ENCODE assay signal across 7 mouse cellular contexts in the genomic region with DNA sequence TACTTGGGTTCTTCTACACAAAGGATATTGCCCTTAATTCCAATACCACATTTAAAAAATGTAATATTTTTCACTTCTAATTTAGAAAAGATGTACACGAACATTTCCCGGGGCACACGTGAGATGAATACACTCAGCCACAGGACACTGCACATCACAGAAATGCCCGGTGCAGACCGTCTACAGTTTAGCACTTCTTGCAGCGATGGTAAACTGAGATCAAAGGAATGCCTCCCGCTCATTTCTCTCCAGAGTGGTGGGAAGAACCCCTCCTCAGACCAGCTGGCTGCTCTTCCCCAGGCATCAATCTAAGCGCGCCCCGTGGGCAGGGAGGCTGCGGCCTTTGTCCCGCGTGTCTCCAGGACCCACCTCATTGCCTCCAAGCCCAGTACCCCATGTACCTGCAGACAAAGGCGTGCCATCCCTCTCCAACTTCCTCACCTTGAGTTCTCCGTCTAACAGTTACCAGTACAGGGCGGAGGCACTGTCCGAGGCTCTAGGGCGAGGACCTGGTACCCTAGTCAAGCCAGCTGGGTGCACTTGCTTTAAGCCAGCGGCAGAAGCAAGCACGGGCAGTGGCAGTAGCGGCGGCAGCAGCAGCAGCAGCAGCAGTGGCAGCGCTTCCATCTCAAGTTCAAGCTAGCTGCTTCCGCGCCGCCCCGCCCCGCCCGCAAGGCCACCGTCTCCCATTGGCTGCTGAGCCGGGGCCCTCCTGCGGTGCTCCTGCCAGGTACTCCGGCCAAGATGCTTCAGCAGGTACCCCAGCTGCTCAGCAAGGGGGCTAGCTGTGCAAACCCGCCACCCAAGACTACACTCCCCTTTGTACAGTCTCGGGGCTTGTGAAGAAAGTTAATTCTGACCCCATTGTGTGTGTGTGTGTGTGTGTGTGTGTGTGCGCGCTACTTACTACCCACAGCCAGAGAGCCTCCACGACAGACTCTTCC.
DNase-seq lines count a peak whose midpoint lies in the region; ATAC-seq and TF ChIP-seq lines count a peak whose summit lies in the region.

No protein-coding gene starts in this region.

- H3K9me3 ChIP-seq in hindbrain, embryonic 14.5 days (ENCODE audit: control insufficient read depth, low read length) = no peaks in the 10 kb centered on the region
- no peaks in the 10 kb centered on the region for H3K9me3 ChIP-seq in limb, embryonic 15.5 days
- no peaks in the 10 kb centered on the region for H3K9me3 ChIP-seq in midbrain, embryonic 16.5 days (replicated peaks; ENCODE audit: control insufficient read depth, low read length, poor library complexity, severe bottlenecking)

- DNase-seq in adrenal gland, adult (ENCODE audit: inconsistent age in 2 of 2, low spot score in 1 of 2) = peak; percentile 48 to 85
- DNase-seq in cerebellum, adult 8-10 months = peak; percentile 38
- DNase-seq in gastrocnemius, adult 2 months = peak; percentile 79
- DNase-seq in hindbrain, embryonic 14.5 days (ENCODE audit: low spot score) = peak; percentile 66
- DNase-seq in thymus, postnatal 0 days (ENCODE audit: low spot score) = peak; percentile 42

- H3K4me3 ChIP-seq in gastrocnemius, adult 2 months = peak overlapping the region; percentile 72
- peak overlapping the region; percentile 59 for H3K4me3 ChIP-seq in hindbrain, embryonic 14.5 days (replicated peaks; ENCODE audit: low read length)
- peak overlapping the region; percentile 38 for H3K4me3 ChIP-seq in limb, embryonic 15.5 days
- peak overlapping the region; percentile 57 for H3K4me3 ChIP-seq in midbrain, embryonic 16.5 days (ENCODE audit: low read depth, low read length)

- ATAC-seq in hindbrain, embryonic 14.5 days (ENCODE audit: low FRiP score) = peak; percentile 81
- peak; percentile 30; the same call in 1 of the 2 replicates for ATAC-seq in limb, embryonic 15.5 days (ENCODE audit: insufficient number of reproducible peaks, low FRiP score, low TSS enrichment, low read depth)
- peak; percentile 78 for ATAC-seq in midbrain, embryonic 16.5 days

- peaks cover 64% of the 10 kb centered on the region for H3K4me1 ChIP-seq in hindbrain, embryonic 14.5 days (replicated peaks; ENCODE audit: control insufficient read depth, insufficient read depth, low read length)
- peaks cover 14% of the 10 kb centered on the region for H3K4me1 ChIP-seq in limb, embryonic 15.5 days
- peaks cover 45% of the 10 kb centered on the region for H3K4me1 ChIP-seq in midbrain, embryonic 16.5 days (ENCODE audit: control insufficient read depth, insufficient read depth, low read length)

- H3K27ac ChIP-seq in gastrocnemius, adult 2 months = peak overlapping the region; percentile 69
- peak overlapping the region; percentile 90 for H3K27ac ChIP-seq in hindbrain, embryonic 14.5 days
- H3K27ac ChIP-seq in limb, embryonic 15.5 days = no peak overlapping the region
- peak overlapping the region; percentile 73 for H3K27ac ChIP-seq in midbrain, embryonic 16.5 days (ENCODE audit: low read length)

- intact Hi-C loops in gastrocnemius, adult 2 months (cut with DNase I) = no loop called here

- peak overlapping the region; percentile 81 for H3K9ac ChIP-seq in hindbrain, embryonic 14.5 days
- no peak overlapping the region; the same call in 1 of the 2 replicates for H3K9ac ChIP-seq in limb, embryonic 15.5 days
- peak overlapping the region; percentile 73 for H3K9ac ChIP-seq in midbrain, embryonic 16.5 days (ENCODE audit: low read depth, low read length)

- 3% methylated on average over 38 of the region's 38 CpGs for WGBS in hindbrain, embryonic 14.5 days
- WGBS in limb, embryonic 15.5 days = 4% methylated on average over 36 of the region's 38 CpGs
- WGBS in midbrain, embryonic 16.5 days = 2% methylated on average over 37 of the region's 38 CpGs

- peak overlapping the region; percentile 84 for H3K4me2 ChIP-seq in hindbrain, embryonic 14.5 days (replicated peaks)
- H3K4me2 ChIP-seq in limb, embryonic 15.5 days = peak overlapping the region; percentile 68
- peak overlapping the region; percentile 83 for H3K4me2 ChIP-seq in midbrain, embryonic 16.5 days (ENCODE audit: low read length)

- no peaks in the 10 kb centered on the region for H3K27me3 ChIP-seq in hindbrain, embryonic 14.5 days (ENCODE audit: control insufficient read depth, insufficient read depth, low read length)
- H3K27me3 ChIP-seq in limb, embryonic 15.5 days = no peaks in the 10 kb centered on the region
- H3K27me3 ChIP-seq in midbrain, embryonic 16.5 days (ENCODE audit: control insufficient read depth, insufficient read depth, low read depth, low read length) = no peaks in the 10 kb centered on the region

- no peaks in the 10 kb centered on the region for H3K36me3 ChIP-seq in hindbrain, embryonic 14.5 days (replicated peaks; ENCODE audit: control insufficient read depth, insufficient read depth)
- no peaks in the 10 kb centered on the region for H3K36me3 ChIP-seq in limb, embryonic 15.5 days
- H3K36me3 ChIP-seq in midbrain, embryonic 16.5 days (ENCODE audit: control insufficient read depth, insufficient read depth, low read length) = no peaks in the 10 kb centered on the region

- no peak for TF ChIP-seq CTCF in gastrocnemius, adult 2 months (IDR thresholded peaks at IDR 0.05)

Comparison
In these comparisons a context has a peak if more than half of its experiments do, and no peak if none do; other contexts are left out.
1. ATAC-seq: peak in every context shown above with its lines; median percentile 81 in hindbrain, embryonic 14.5 days; 78 in midbrain, embryonic 16.5 days; 30 in limb, embryonic 15.5 days.